Mouse (Mus musculus): Measurements from ENCODE around the gene Fam219b. TPM values are rescaled to one million over a fixed set of nuclear protein-coding genes. Genes with fewer than 3 reads are reported as not detected.

The Fam219b gene
- polyA plus RNA-seq, 1 experiment from 2014 or later = 5.7 TPM

DNA sequence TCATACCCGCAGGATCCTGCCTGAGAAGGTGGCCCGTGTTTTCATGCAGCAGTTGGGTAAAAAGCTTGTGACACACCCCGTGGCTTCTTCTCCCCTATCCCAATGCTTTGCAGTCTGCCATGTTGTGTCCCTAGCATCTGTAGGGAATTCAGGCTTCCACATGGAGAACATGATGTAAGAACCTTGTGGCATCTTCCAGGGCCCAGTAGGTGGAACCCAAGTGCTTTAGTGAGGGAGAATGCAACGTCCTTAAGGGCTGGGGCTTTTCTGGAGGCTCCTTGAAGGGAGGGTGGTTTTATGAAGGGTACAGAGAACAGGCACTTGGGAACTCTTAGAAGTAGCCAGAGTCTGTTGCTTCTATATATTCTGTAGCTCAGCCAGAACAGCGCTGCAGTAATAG is 53.4 kb downstream of the Fam219b start:
- ATAC-seq (ENCODE audit: low read depth) = no peak
- 44% methylated on average over 5 of the region's 5 CpGs for WGBS (ENCODE audit: insufficient replicate concordance)

More for the DNA sequence above, 53.4 kb downstream of the Fam219b start:
- H3K27me3 ChIP-seq (ENCODE audit: control insufficient read depth, insufficient read depth, low read depth, low read length) = no peaks in the 10 kb centered on the region
- H3K4me2 ChIP-seq (ENCODE audit: low read depth, low read length) = no peak overlapping the region
- no peaks in the 10 kb centered on the region for H3K36me3 ChIP-seq (ENCODE audit: control insufficient read depth, insufficient read depth)
- H3K4me1 ChIP-seq (ENCODE audit: control insufficient read depth, low read depth, low read length) = peaks cover 20% of the 10 kb centered on the region
- H3K9ac ChIP-seq (ENCODE audit: low read depth, low read length) = no peak overlapping the region
- no peak overlapping the region for H3K4me3 ChIP-seq (ENCODE audit: low read depth, low read length)
- no peak overlapping the region for H3K27ac ChIP-seq (ENCODE audit: low read length)
- H3K9me3 ChIP-seq (replicated peaks; ENCODE audit: control insufficient read depth, low read length) = no peaks in the 10 kb centered on the region

Other genes starting within 250 kb of the Fam219b start
- 9.0 and 10.4 TPM in 2 replicates for gene Ppcdc, start 97.4 kb upstream of the Fam219b start, polyA plus RNA-seq (2015; fragmentation: Nextera tagmentation; extraction: Ambion mirVana)
- 7.8 and 7.9 TPM in 2 replicates for gene Scamp5, start 69.5 kb upstream of the Fam219b start, polyA plus RNA-seq (2015; fragmentation: Nextera tagmentation; extraction: Ambion mirVana)
- 0.41 and 0.57 TPM in 2 replicates for gene Rpp25, start 33.5 kb upstream of the Fam219b start, polyA plus RNA-seq (2015; fragmentation: Nextera tagmentation; extraction: Ambion mirVana)
- 266 and 275 TPM in 2 replicates for gene Cox5a, start 16.3 kb upstream of the Fam219b start, polyA plus RNA-seq (2015; fragmentation: Nextera tagmentation; extraction: Ambion mirVana)
- gene Mpi, start 15.2 kb downstream of the Fam219b start, polyA plus RNA-seq (2015; fragmentation: Nextera tagmentation; extraction: Ambion mirVana) = 9.9 and 12.3 TPM in 2 replicates
- gene Scamp2, start 23.4 kb downstream of the Fam219b start, polyA plus RNA-seq (2015; fragmentation: Nextera tagmentation; extraction: Ambion mirVana) = 23.6 and 26.2 TPM in 2 replicates
- 5.2 and 5.5 TPM in 2 replicates for gene Ulk3, start 51.9 kb downstream of the Fam219b start, polyA plus RNA-seq (2015; fragmentation: Nextera tagmentation; extraction: Ambion mirVana)
- gene Cplx3, start 68.8 kb downstream of the Fam219b start, polyA plus RNA-seq (2015; fragmentation: Nextera tagmentation; extraction: Ambion mirVana) = not detected in 2 replicates
- gene Lman1l, start 83.2 kb downstream of the Fam219b start, polyA plus RNA-seq (2015; fragmentation: Nextera tagmentation; extraction: Ambion mirVana) = not detected in 2 replicates
- 13.3 and 13.5 TPM in 2 replicates for gene Csk, start 116.1 kb downstream of the Fam219b start, polyA plus RNA-seq (2015; fragmentation: Nextera tagmentation; extraction: Ambion mirVana)
- 0.12 TPM in 2 replicates for gene Cyp1a2, start 146.2 kb downstream of the Fam219b start, polyA plus RNA-seq (2015; fragmentation: Nextera tagmentation; extraction: Ambion mirVana)
- 0.05 and 0.07 TPM in 2 replicates for gene Cyp1a1, start 150.4 kb downstream of the Fam219b start, polyA plus RNA-seq (2015; fragmentation: Nextera tagmentation; extraction: Ambion mirVana)
- gene Edc3, start 171.0 kb downstream of the Fam219b start, polyA plus RNA-seq (2015; fragmentation: Nextera tagmentation; extraction: Ambion mirVana) = 15.2 and 17.0 TPM in 2 replicates
- gene Clk3, start 228.3 kb downstream of the Fam219b start, polyA plus RNA-seq (2015; fragmentation: Nextera tagmentation; extraction: Ambion mirVana) = 93.5 and 104 TPM in 2 replicates

Data from liver, embryonic 16.5 days (tissue).